Mouse (Mus musculus) heart, adult 8-10 months (tissue): ENCODE data around the gene Slc2a2. TPM values are rescaled to one million over a fixed set of nuclear protein-coding genes. Genes with fewer than 3 reads are reported as not detected.

Experiments
- DNase-seq: peaks from one replicate; pipeline ENCODE4 v3.0.0; 2022; ENCODE audit warnings: low spot score
- total RNA-seq, 4 experiments: library from RNA; stranded (reverse); gene quantifications; 2 replicates each; pipeline ENCODE4 v1.2.4; 2022

Gene Slc2a2
- under 1 TPM in 3 of 4 experiments, not detected in 1; 0.06 to 0.26 (median 0.16) TPM for total RNA-seq

DNA sequence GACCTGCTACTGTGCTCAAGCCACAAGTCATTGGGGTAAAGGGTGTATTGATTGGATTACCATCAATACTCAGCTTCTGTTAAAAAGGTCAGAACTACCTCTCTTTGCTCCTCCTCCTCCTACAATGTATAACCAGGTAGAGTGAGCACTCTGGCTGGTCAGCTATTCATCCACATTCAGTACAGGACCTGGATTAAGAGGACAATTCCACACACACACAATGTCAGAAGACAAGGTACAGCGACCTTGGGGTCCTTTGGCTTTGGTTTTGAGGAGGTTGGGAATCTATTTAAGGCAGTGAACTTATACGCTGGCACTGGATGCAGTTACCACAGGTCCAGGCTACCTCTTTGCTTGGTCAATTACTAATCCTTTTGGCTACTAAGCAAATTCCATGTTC lies at the start of gene Slc2a2:
Gene Slc2a2 (plus strand): TSS at position 107 of the 400 bp plus-strand sequence.
- DNase-seq: no peak

DNA sequence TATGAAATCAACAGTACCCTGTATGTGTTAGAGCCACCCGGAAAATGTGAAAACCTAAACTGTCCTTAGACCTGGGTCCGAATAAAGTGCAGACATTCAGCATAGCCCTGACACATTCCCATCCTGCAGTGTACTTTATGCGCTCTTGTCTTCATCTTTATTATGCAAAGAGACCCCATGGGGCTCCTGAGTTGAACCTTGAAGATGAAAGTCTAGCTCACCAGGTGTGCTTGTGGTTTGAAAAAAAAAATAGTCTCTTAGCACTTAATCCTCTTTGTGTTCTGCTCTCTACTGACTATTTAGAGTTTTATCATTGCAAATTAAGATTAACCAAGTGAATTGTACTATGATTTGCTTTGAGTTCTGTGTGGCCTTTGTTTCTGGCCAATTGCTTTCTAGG lies 45.1 kb upstream of the Slc2a2 start:
- DNase-seq: no peak

DNA sequence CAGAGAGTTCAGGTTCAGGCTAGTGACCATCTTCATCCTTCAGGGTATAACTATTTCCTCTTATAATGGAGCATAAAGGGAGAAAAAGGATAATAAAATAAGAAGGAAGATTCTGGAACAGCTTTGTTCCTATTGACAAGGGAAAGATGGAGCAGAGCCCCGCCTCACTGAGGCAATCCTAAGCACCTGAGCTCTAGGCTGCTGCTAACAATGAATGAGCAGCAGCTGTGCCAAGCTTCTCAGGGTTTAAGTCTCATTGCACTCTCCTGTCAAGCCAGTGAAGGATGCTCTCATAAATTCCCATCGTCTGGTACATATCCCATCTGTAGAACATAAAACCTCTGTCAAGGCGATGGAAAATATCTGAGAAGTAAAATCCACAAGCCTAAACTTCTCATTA lies 44.7 kb upstream of the Slc2a2 start:
- DNase-seq: no peak

DNA sequence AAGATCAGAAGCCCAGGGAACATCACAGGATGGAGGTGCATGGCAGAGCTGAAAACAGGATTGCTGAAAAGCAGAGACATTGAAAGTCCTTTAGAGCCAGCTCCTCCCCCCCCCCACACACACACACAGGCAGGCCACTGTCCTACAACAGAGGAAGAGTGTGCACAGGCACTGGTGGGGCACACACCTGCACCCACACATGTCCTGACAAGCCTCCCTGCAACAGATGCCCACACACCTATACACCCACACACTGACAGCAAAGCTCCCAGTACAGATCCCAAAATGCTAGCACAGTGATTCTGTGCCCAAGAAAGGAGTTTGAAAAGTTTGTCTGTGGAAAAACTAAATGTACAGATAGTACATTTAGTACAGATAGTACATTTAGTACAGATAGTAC lies 43.0 kb upstream of the Slc2a2 start:
- no peak for DNase-seq

DNA sequence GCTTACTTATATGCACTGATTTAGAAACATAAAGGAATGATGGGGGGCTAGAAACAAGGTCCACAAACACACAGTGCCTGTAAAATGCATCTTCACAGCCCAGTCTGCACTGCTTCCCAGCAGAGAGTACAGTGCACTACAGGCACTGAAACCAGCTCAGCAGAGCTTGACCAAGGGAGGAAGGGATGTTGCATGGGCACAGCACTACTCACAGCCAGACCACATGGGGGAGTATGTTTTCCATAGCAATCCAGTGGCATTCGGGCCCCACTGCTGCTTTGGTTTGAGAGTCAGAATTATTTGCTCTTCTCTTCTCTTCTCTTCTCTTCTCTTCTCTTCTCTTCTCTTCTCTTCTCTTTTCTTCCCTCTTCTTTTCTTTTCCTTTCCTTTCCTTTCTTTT lies 39.4 kb upstream of the Slc2a2 start:
- DNase-seq: no peak

DNA sequence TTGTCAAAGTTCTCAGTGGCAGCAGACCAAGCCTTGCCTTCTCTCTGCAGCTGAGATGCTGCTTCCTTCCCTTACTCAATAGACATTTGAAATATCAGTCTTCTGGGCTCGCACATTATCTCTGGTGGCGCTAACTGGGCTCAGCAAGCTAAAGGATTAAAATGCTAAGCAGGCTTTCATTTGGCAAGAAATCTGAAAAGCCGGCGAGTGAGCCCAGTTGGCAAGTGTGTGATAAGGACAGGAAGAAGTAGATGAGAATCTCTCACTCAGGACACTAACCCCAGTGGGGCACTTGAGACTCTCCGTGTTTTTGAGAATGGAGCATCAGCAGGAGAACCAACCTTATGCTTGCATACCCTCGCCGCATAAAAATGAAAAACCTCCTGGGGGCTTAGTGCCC lies 16.9 kb upstream of the Slc2a2 start:
- no peak for DNase-seq

DNA sequence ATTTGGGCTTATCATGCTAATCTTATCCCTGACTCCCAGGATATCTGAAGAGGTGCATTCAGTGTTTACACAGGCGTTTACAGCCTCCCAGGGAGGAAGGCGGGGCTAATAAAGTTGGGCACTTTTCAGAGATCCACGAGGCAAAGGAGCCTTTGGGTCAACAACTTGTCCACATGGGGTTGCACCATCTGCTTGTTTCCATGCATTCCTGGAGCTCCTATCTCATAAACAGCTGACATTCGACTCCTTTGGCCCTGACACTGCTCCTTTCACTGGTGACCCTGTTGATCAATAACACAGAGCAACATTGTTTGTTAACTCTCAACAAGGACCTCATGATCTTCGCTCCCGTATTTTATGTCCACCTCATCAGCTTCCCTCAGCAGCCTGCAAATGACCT lies 15.8 kb upstream of the Slc2a2 start:
- no peak for DNase-seq

DNA sequence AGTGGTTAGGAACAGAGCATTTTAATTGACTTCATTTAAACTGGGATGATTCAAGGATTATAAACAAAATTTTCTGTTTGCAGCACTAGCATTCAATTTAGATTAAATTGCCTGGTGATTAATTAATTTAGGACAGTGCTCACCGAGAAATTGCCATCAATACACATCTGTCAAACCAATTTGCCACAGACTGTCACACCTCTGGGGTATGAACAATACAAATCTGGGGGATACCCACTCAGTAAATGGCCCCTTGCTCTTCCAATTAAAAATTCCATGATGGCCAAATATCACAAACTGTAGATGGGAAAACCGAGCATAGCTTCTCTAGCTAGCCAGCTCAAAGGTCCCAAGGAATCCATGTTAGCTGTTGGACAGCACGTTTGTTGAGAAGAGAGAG lies 15.3 kb upstream of the Slc2a2 start:
- no peak for DNase-seq

DNA sequence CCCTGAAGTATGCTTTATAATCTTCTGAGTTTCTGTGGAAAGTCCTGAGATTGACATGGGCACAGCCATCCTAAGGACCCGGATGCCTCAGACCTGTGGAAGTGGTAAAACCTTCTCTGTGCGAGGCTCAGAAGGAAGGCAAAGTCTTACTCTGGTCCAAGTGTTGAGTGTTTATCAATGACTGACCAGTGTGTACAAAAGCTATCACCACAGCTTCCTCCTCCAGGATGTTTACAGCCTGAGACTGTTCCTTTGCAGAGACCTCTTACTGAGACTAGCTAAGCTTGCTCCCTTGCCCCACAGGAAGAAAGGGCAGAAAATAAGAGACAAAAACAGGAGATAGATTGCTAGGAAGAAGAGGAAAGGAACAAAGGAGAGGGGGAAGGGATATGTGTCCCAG lies 12.2 kb upstream of the Slc2a2 start:
- DNase-seq: no peak

DNA sequence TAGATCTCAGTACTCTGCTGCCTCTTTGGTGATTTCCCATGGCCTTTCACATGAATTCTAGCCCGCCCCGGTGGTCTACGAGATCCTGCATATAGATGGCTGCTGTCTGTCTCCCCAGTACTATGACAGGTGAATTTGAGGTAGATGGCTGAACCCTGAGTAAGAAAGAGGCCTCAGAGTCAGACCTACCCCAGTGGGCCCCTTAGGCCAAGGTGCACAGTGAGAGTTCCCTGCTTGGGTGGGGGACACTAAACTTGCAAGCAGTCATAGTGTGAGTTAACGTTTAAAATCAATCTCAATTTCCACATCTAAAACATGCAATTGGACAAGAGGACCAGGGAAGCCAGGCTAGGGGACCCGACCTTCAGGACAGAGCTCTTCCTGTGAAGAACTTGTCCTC lies 2.9 kb upstream of the Slc2a2 start:
- no peak for DNase-seq

DNA sequence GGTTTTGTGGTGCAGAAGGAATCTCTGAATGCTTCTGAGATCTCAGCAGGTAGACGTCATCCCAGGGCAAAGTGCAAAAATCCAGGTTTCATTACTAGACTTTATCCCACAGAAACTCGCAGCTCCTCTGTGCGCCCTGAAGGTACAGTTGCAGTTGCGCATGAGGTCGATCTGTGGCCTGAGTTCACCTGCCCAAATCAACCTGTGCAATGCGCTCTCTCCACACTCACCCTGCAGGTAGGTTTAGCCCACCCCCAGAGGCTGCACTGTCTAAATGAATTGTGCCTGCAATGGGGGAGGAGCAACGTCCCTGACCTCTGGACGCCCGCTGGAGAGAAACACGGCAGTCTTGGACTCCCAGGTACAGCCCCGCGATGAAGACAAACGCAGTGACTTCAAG lies 2.1 kb upstream of the Slc2a2 start:
- DNase-seq: no peak

DNA sequence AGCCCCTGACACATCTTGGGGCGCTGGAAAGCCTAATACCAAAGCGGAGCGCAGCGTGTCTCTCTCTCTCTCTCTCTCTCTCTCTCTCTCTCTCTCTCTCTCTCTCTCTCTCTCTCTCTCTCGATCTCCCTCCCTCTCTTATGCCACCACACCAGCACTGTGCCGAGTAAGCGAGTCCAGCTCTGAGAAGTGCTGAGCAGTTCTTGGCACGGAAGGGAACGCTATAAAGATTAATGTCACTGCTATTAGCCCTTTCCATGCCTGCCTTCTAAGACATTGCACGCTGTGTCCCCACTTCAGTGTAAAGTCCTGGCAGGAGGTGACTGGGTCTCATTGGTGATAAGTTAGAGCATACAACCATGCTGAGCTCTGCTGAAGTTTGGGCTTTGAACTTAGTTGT lies 1.5 kb upstream of the Slc2a2 start:
- DNase-seq: no peak

DNA sequence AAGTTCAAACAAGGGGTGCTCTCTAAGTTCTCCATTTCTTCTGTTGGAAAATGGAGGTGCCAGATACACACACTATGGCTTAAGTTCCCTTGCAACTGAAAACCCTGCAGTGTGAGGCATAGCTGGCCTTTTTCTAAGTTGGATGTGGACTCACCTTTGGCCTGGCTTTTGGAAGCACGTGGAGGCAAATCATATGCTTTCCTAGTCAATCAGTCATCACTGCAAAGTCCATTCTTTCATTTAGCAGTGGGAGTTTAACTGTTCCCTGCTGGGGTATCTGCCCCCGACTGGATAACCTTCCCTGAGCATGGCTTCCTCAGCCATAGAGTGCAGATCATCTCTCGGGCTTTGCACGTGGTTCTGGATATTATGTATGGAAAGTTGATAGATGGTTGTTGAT lies 1.9 kb downstream of the Slc2a2 start:
- no peak for DNase-seq

DNA sequence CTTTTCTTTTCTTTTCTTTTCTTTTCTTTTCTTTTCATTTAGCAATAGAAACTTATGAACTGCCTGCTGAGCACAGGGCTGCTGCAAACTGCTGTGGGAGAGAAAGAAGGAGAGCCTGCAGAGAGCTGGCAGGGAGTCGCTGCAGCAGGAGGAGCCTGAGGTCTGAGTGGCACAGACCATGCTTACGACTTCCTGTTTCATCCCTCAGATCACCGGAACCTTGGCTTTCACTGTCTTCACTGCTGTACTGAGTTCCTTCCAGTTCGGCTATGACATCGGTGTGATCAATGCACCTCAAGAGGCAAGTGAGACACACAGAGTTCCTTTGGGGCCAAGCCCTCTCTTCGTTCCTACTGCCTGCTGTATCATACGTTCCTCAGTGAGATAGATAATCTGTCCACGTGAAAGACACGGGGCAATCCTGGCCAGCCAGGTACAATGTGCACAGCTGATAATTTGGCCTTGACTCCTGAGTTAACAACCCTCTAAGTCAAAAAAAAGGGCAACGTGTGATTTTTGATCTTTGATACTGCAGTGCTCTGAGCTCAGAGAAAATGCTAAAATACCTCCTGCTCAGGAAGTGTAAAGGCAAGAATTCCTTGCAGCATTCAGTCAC lies 7.9 kb downstream of the Slc2a2 start:
- DNase-seq: no peak

DNA sequence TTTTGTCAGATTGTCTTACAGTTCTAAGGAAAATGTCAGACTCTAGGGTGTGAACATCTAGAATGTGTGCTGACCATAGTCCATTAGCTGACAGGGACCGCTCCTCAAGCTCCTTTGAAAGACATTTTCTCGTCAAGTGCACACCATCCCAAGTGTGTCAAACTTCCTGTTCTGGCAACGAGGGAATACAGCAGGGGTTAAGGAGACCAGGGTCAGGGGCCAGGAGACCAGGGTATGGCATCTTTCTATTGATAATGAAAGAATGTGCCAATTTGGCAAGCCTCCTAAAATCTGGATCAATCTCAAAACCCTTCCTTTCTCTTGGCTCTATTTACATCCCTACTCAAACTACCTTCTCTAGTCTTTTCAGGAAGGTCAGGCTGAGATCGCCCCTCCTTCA lies 9.0 kb downstream of the Slc2a2 start:
- DNase-seq: no peak

DNA sequence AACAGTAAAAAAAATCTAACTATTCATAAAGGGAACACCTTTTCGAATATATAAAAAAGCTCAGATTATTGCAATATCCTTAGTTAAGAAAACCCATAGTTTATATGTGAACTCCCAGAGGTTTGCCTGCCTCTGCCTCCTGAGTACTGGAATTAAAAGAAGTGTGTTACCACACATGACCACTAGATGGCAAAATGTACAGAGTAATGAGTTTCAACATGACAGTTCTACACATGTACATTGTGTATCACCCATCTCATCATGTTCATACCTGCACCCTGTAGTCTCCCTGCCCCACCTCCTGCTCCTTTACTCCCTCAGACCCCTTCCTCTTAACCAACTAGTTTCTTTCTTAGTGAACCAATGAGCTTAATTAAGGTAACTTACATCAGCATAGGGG lies 12.0 kb downstream of the Slc2a2 start:
- peak; percentile 6 for DNase-seq

DNA sequence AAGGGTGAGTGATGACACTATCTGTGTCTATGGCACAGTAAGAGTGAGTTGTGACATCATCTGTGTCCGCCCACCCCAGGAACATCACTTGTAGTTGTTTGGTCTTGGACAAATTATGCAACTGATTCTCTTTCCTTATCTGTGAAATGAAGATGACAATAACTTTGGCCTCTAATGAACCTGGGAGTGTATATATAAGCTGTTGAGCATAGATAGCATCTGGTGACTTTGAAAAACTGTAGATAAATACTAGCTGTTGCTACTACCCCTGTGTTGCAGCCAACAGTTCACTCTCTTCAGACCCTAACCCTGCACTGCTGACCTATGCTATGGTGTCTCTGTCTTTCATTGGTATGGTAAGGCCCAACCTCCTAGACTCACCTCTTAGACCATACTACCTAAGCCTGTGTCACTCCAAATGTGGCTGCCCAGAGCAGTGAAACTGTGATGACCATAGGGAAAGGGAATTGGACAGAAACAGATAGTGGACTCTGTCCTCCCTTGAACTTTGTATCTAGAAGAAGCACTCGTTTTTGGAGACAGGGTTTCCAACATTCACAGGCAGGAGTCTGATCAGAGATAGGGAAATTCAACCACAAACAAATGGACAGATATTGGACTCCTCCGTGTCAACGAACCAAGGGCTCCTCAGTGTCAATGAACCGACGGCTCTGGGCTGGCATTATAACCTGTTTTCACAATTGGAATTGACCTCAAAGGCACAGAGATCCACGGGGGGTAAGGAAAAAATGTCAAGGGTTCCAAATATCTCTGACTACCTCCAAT lies 16.4 kb downstream of the Slc2a2 start:
- no peak for DNase-seq

DNA sequence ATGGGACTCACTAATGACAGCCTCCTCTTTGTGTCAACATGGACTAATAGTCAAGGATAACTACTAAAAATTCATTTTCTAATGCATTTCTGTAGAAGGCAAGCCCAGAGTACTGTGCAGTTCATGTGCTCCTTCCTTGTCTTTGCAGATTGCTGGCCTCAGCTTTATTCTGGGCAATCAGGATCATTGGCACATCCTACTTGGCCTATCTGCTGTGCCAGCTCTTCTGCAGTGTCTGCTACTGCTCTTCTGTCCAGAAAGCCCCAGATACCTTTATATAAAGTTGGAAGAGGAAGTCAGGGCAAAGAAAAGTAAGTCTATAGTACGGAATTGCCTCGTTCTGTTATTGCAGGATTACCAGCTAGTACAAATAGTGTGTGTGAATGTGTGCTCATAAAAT lies 20.8 kb downstream of the Slc2a2 start:
- no peak for DNase-seq

DNA sequence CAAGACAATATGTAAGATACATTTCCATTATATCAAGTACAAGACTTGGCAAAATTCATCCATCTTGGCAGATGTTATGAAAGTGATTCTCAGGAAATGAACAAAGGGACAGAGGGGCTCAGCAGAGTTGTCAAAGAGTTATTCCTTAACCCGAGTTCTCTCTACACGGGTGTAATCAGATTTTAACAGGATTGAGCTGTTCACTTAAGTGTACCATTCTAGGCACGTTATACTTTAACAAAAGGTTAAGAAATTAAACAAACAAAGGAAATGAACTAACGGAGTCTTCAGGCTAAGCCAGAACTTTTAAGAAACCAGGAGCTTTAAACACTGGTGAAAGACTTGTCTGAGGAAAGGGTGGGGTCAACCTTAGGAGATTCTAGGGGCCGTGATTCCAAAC lies 23.5 kb downstream of the Slc2a2 start:
- DNase-seq: no peak

DNA sequence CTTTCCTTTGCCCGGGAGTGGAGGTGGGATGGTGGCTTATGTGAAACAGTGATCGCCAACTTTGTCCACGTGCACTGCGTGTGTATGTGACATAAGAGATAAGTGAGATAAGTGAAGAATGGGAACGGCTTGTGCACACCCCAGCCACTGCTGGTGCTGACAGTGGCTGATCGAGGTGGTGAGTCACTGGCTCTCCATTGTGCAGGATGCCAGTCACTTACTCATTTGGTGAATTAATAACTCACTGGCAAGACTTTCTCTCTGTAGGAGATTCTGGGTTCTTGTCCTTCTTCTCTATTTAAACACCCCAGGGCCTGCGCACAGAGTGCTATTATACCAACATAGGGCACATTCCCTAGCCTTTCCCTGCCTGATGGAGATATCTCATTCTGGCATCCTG lies 24.1 kb downstream of the Slc2a2 start:
- no peak for DNase-seq

DNA sequence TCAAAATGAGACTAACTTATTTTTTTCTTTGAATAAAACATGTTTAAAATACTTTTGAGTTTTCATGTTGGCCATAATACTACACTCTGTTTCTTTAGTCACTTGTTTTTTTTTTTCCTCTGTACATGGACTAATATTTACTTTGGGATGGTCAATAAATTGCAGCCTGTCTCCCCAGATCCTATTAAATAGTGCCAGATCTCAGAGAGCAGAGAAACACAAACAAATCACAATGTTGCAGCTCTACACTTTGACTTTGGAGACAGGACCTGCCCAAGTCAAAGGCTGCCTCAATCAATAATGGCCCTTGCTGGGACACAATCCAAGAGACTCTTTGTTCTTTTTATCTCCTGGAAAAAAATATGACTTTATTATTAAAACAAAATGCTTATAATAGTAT lies 24.8 kb downstream of the Slc2a2 start:
- DNase-seq: no peak

DNA sequence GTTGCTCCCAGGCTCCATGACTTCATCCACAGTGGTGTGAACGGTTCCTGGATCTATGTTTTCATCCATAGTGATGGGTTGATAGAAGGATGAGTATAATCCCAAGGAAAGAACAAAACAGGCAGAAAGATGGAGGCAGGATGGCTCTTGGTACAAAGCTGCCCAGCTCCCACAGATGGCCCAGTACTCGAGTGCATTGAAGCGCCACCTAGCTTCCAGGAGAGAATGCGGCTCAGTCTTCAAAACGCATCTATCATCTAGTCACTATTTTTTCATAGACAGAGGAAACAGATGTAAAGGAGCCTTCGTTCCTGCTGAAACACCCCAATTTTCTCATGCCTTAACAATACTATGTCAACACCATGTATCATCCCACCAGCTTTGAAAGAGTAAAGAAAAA lies 25.8 kb downstream of the Slc2a2 start:
- DNase-seq: no peak

DNA sequence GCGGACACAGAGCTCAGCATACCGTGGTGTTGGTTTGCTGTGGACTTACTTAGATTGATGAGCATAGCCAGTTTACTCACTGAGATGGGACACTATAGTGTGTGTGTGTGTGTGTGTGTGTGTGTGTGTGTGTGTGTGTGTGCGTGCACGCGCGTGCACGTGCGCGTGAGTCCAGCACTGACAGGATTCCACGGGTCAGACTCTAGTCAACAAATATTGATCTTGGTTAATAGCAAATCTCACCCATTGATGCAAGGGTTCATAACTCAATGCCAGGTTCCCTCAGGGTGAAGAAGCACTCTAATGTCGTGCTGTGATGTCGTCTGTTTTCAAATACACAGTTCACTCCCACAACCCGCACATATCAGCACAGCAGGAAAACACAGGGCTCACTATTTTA lies 27.5 kb downstream of the Slc2a2 start:
- no peak for DNase-seq

DNA sequence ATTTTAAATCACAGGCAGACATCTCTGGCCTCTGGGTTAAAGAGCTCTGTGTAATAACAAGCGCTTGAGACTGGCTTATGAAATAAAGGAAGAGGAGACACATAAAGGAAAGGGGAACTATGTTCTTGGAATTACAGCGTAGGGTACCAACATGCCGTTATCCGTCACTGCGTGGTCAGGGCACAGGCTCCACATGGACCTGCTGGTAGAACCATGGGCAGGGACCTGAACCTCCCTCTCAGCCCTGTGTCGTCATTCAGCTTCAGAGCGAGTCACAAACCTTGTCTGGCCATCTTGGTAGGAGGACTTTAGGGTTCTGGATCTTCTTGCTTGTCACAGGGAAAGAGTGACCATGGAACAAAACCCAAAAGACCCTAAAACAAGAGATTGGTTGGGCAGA lies 28.7 kb downstream of the Slc2a2 start:
- DNase-seq: no peak
